Mouse (Mus musculus) spleen, adult 12 weeks (tissue): ENCODE measurements around the gene Atp8a2.
A peak's percentile ranks its signal among the peaks of the same experiment; 100 is the strongest.

Experiments
- DNase-seq: peaks from one replicate; pipeline ENCODE4 v3.0.0; 2022; ENCODE audit warnings: low spot score

Atp8a2 gene

GRCm38 (mm10) chr14:59597398-59598259 lies 599.4 kb downstream of the Atp8a2 start, which contains the start of gene Cdadc1:
TSS of gene Cdadc1 (minus strand) at chr14:59597959.
- peak; percentile 96 for DNase-seq

DNA sequence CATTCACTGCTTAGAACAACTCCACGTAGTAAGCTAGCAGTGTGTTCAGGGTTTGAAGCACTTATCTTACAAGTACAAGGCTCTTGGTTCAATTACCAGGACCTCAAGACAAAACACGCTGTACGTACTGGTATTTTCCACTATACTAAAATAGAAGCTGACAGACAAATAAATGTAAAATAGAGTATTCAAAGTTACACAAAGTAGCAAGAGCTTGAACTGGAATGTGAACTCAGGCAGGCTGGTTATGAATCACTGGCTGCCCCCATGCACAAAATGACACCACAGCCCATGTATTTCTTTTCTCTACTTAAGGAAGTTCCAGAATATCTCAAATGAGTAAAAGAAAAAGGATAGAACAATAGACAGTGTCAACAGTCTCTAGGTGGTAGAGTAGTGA lies 602.0 kb downstream of the Atp8a2 start:
- no peak for DNase-seq

- no peak for DNase-seq
These were observed 604.4 kb downstream of the Atp8a2 start for GRCm38 (mm10) chr14:59592593-59592992.

- DNase-seq = no peak
These were observed 605.1 kb downstream of the Atp8a2 start for GRCm38 (mm10) chr14:59591901-59592300.

- no peak for DNase-seq
These were observed 606.4 kb downstream of the Atp8a2 start for GRCm38 (mm10) chr14:59590614-59591013.
